18 mouse cellular contexts compared by ENCODE assay signal in genomic region chr19:41441446-41441845, GRCm38 (mm10).
"Had no signal": no experiment of that assay in that cellular context is flagged by ENCODE, and none has a peak within 500 bp of the region (broad histone marks: within the 10 kb centered on the region; RNA-seq: fewer than 3 reads in every experiment).

No protein-coding gene starts in this region.

- H3K36me3 ChIP-seq: limb, embryonic 10.5 days; limb, embryonic 13.5 days; liver, embryonic 12.5 days; liver, embryonic 15.5 days; lung, embryonic 15.5 days; neural tube, embryonic 13.5 days had no signal

- DNase-seq: kidney, adult 2 months; kidney, postnatal 25 days; layer of hippocampus, adult 9-11 months; liver; lung, adult 18-20 months; lung, postnatal 14 days; lung, postnatal 4 days; thymus, postnatal 25 days had no signal

- H3K27ac ChIP-seq: kidney, postnatal 0 days; layer of hippocampus, adult 2 months; limb, embryonic 10.5 days; limb, embryonic 13.5 days; liver, embryonic 12.5 days; lung, embryonic 15.5 days; neural tube, embryonic 13.5 days; stomach, postnatal 0 days had no signal

- ATAC-seq: intestine, postnatal 0 days; liver, embryonic 12.5 days had no signal

- H3K9me3 ChIP-seq: limb, embryonic 10.5 days; limb, embryonic 13.5 days; liver, embryonic 12.5 days; liver, embryonic 15.5 days; lung, embryonic 15.5 days; neural tube, embryonic 13.5 days had no signal

- H3K9ac ChIP-seq: liver, embryonic 12.5 days; liver, embryonic 15.5 days; lung, embryonic 15.5 days had no signal
